Mouse (Mus musculus) liver, adult 2 months (tissue): ENCODE results near the gene Tiparp. TPM values are rescaled to one million over a fixed set of nuclear protein-coding genes. Genes with fewer than 3 reads are reported as not detected.

Experiments
- DNase-seq: peaks from one replicate; pipeline ENCODE4 v3.0.0-alpha.2; 2011; ENCODE audit warnings: low read depth, low spot score; ENCODE audit errors: extremely low read depth
- H3K27ac ChIP-seq: fragments of 200-500 bp; replicated peaks from 2 replicates; pipeline ENCODE4 v1.5.1; 2012; ENCODE audit warnings: low read depth, mild to moderate bottlenecking, control low read depth, inconsistent platforms, low read length; ENCODE audit not compliant: insufficient read depth
- H3K27me3 ChIP-seq: fragments of 200-500 bp; 2 replicates; pipeline ENCODE4 v1.6.1; 2012; ENCODE audit warnings: mild to moderate bottlenecking, moderate library complexity, low read length, inconsistent platforms; ENCODE audit not compliant: control insufficient read depth, insufficient read depth
- H3K36me3 ChIP-seq: fragments of 200-500 bp; 2 replicates; pipeline ENCODE4 v1.6.1; 2012; ENCODE audit warnings: low read length, inconsistent platforms; ENCODE audit not compliant: control insufficient read depth, insufficient read depth
- H3K4me1 ChIP-seq: fragments of 200-500 bp; 2 replicates; pipeline ENCODE4 v1.6.1; 2011; ENCODE audit warnings: low read length; ENCODE audit not compliant: control insufficient read depth, insufficient read depth
- H3K4me3 ChIP-seq: fragments of 200-500 bp; 2 replicates; pipeline ENCODE4 v1.5.1; 2011; ENCODE audit warnings: low read depth, mild to moderate bottlenecking, control low read depth, low read length, moderate library complexity; ENCODE audit not compliant: insufficient read depth
- H3K79me2 ChIP-seq: fragments of 200-500 bp; 2 replicates; pipeline ENCODE4 v1.6.1; 2012; ENCODE audit warnings: inconsistent platforms, mild to moderate bottlenecking, low read length, moderate library complexity; ENCODE audit not compliant: control insufficient read depth, insufficient read depth
- H3K9ac ChIP-seq: fragments of 200-500 bp; 2 replicates; pipeline ENCODE4 v1.6.1; 2012; ENCODE audit warnings: low read depth, mild to moderate bottlenecking, control low read depth, inconsistent platforms, low read length
- CTCF ChIP-seq: fragments of 200-500 bp; IDR thresholded peaks from 2 replicates; pipeline ENCODE4 v1.5.1; 2011; ENCODE audit warnings: low read depth, low read length, control low read depth
- POLR2A ChIP-seq: fragments of 200-500 bp; IDR thresholded peaks from 2 replicates; pipeline ENCODE4 v1.6.1; 2011; ENCODE audit warnings: low read length, control low read depth; ENCODE audit not compliant: insufficient read depth; ENCODE audit errors: extremely low read depth
- WGBS: fragments of 180-500 bp; shearing (Covaris S2); methylation state at CpG from one replicate; pipeline ENCODE4 v1.1.7; 2018; 5-methylcytosine and 5-hydroxymethylcytosine counted together
- polyA plus RNA-seq: library from polyadenylated mRNA; depleted of rRNA; stranded (reverse); fragments of >200 nt; gene quantifications from 2 replicates; pipeline ENCODE4 v1.2.3, GENCODE M21; 2012
- total RNA-seq: library from RNA; depleted of rRNA; stranded (reverse); fragments of >200 nt; gene quantifications from 2 replicates; pipeline ENCODE4 v1.2.3, GENCODE M21; 2014

Tiparp gene
- total and polyA plus RNA-seq, 2 experiments, result 1.1 to 6.5 TPM

GRCm38 (mm10) chr3:65586966-65587365 lies 58.8 kb downstream of the Tiparp start:
- DNase-seq, result no peak
- Histone ChIP-seq H3K36me3 (no peaks in the 10 kb centered on the region), H3K9ac (no peak overlapping the region), H3K27ac (no peak overlapping the region), H3K4me3 (no peak overlapping the region), H3K79me2 (no peaks in the 10 kb centered on the region), H3K27me3 (no peaks in the 10 kb centered on the region), H3K4me1 (no peaks in the 10 kb centered on the region; the same call in 1 of the 2 replicates)
- WGBS, result 99% methylated on average over 2 of the region's 2 CpGs
- TF ChIP-seq CTCF (no peak), POLR2A (no peak)

- TF ChIP-seq CTCF, result no peak
- TF ChIP-seq POLR2A, result no peak
- no peak for DNase-seq
- Histone ChIP-seq H3K27me3 (no peaks in the 10 kb centered on the region), H3K4me3 (no peak overlapping the region), H3K79me2 (no peaks in the 10 kb centered on the region), H3K27ac (no peak overlapping the region), H3K9ac (no peak overlapping the region), H3K36me3 (no peaks in the 10 kb centered on the region), H3K4me1 (no peaks in the 10 kb centered on the region; the same call in 1 of the 2 replicates)
- 86% methylated on average over 3 of the region's 3 CpGs for WGBS
Observed at GRCm38 (mm10) chr3:65588424-65588823, 60.2 kb downstream of the Tiparp start.

- WGBS, result 90% methylated on average over 6 of the region's 6 CpGs
- TF ChIP-seq POLR2A, result no peak
- no peak for TF ChIP-seq CTCF
- no peak overlapping the region for H3K9ac ChIP-seq
- H3K4me3 ChIP-seq, result no peak overlapping the region
- no peak for DNase-seq
- no peaks in the 10 kb centered on the region for H3K4me1 ChIP-seq
- H3K36me3 ChIP-seq, result no peaks in the 10 kb centered on the region
- H3K27ac ChIP-seq, result no peak overlapping the region
- no peaks in the 10 kb centered on the region for H3K79me2 ChIP-seq
- no peaks in the 10 kb centered on the region for H3K27me3 ChIP-seq
Observed at GRCm38 (mm10) chr3:65592850-65593249, 64.6 kb downstream of the Tiparp start.

- no peaks in the 10 kb centered on the region for H3K4me1 ChIP-seq
- H3K9ac ChIP-seq, result no peak overlapping the region
- no peak overlapping the region for H3K27ac ChIP-seq
- no peak overlapping the region for H3K4me3 ChIP-seq
- H3K36me3 ChIP-seq, result no peaks in the 10 kb centered on the region
- H3K27me3 ChIP-seq, result no peaks in the 10 kb centered on the region
- H3K79me2 ChIP-seq, result no peaks in the 10 kb centered on the region
- DNase-seq, result no peak
- TF ChIP-seq POLR2A (no peak), CTCF (no peak)
Observed at GRCm38 (mm10) chr3:65594493-65594892, 66.3 kb downstream of the Tiparp start.

GRCm38 (mm10) chr3:65595196-65595595 lies 67.0 kb downstream of the Tiparp start:
- H3K9ac ChIP-seq, result no peak overlapping the region
- H3K27ac ChIP-seq, result no peak overlapping the region
- 85% methylated on average over 3 of the region's 3 CpGs for WGBS
- no peaks in the 10 kb centered on the region for H3K4me1 ChIP-seq
- H3K79me2 ChIP-seq, result no peaks in the 10 kb centered on the region
- no peaks in the 10 kb centered on the region for H3K36me3 ChIP-seq
- no peaks in the 10 kb centered on the region for H3K27me3 ChIP-seq
- no peak for TF ChIP-seq CTCF
- no peak for TF ChIP-seq POLR2A
- DNase-seq, result no peak
- H3K4me3 ChIP-seq, result no peak overlapping the region

GRCm38 (mm10) chr3:65598071-65598830 lies 70.0 kb downstream of the Tiparp start:
- Histone ChIP-seq H3K27ac (no peak overlapping the region), H3K36me3 (no peaks in the 10 kb centered on the region), H3K4me1 (peaks cover 3% of the 10 kb centered on the region; the same call in 1 of the 2 replicates), H3K27me3 (no peaks in the 10 kb centered on the region), H3K4me3 (no peak overlapping the region), H3K9ac (no peak overlapping the region), H3K79me2 (no peaks in the 10 kb centered on the region)
- DNase-seq, result no peak
- 74% methylated on average over 7 of the region's 7 CpGs for WGBS
- TF ChIP-seq POLR2A (no peak), CTCF (no peak)
